Mouse (Mus musculus) CH12.LX (cell line): ENCODE measurements around the gene Foxd3.

Source experiments
- CTCF ChIP-seq, 2 experiments: IDR thresholded peaks in 1 of 2; conservative IDR thresholded peaks in 1 of 2; 2 replicates each; pipeline ENCODE4 v1.5.1; 2011 to 2012; ENCODE audit warnings: low read depth in 2 of 2, low read length in 2 of 2, improper control_type of control experiment in 1 of 2, inconsistent platforms in 1 of 2, mild to moderate bottlenecking in 1 of 2, moderate library complexity in 1 of 2
- E2F4 ChIP-seq: IDR thresholded peaks from 2 replicates; pipeline ENCODE4 v1.6.1; 2011; ENCODE audit warnings: low read depth, low read length, improper control_type of control experiment; ENCODE audit not compliant: insufficient replicate concordance
- EP300 ChIP-seq: IDR thresholded peaks from 2 replicates; pipeline ENCODE4 v1.6.1; 2011; ENCODE audit warnings: low read length, improper control_type of control experiment
- JUN ChIP-seq: IDR thresholded peaks from 2 replicates; pipeline ENCODE4 v1.6.1; 2011; ENCODE audit warnings: low read depth, mild to moderate bottlenecking, low read length, improper control_type of control experiment, moderate library complexity; ENCODE audit not compliant: insufficient read depth
- KAT2A ChIP-seq: IDR thresholded peaks from 2 replicates; pipeline ENCODE4 v1.6.1; 2012; ENCODE audit warnings: low read length, improper control_type of control experiment, inconsistent platforms; ENCODE audit not compliant: insufficient replicate concordance
- MAX ChIP-seq: IDR thresholded peaks from 2 replicates; pipeline ENCODE4 v1.6.1; 2011; ENCODE audit warnings: low read length, improper control_type of control experiment
- MEF2A ChIP-seq: IDR thresholded peaks from 2 replicates; pipeline ENCODE4 v1.6.1; 2014; ENCODE audit warnings: low read depth, mild to moderate bottlenecking, inconsistent platforms, low read length, improper control_type of control experiment, borderline replicate concordance
- POLR2A ChIP-seq: IDR thresholded peaks from 2 replicates; pipeline ENCODE4 v1.6.1; 2011; ENCODE audit warnings: low read depth, mild to moderate bottlenecking, improper control_type of control experiment, low read length
- RAD21 ChIP-seq: IDR thresholded peaks from 2 replicates; pipeline ENCODE4 v1.6.1; 2011; ENCODE audit warnings: low read depth, mild to moderate bottlenecking, low read length, improper control_type of control experiment, moderate library complexity
- TBP ChIP-seq: conservative IDR thresholded peaks from 2 replicates; pipeline ENCODE4 v1.6.1; 2011; ENCODE audit warnings: low read depth, low read length, improper control_type of control experiment
- USF1 ChIP-seq: IDR thresholded peaks from 2 replicates; pipeline ENCODE4 v1.6.1; 2014; ENCODE audit warnings: low read depth, mild to moderate bottlenecking, inconsistent platforms, low read length, improper control_type of control experiment
- ZC3H11A ChIP-seq: IDR thresholded peaks from 2 replicates; pipeline ENCODE4 v1.6.1; 2012; ENCODE audit warnings: low read depth, mild to moderate bottlenecking, inconsistent platforms, low read length, improper control_type of control experiment
- ZMIZ1 ChIP-seq: IDR thresholded peaks from 2 replicates; pipeline ENCODE4 v1.6.1; 2012; ENCODE audit warnings: low read depth, mild to moderate bottlenecking, inconsistent platforms, low read length, improper control_type of control experiment
- ZNF384 ChIP-seq: IDR thresholded peaks from 2 replicates; pipeline ENCODE4 v1.6.1; 2012; ENCODE audit warnings: low read depth, low read length, improper control_type of control experiment, inconsistent platforms

DNA sequence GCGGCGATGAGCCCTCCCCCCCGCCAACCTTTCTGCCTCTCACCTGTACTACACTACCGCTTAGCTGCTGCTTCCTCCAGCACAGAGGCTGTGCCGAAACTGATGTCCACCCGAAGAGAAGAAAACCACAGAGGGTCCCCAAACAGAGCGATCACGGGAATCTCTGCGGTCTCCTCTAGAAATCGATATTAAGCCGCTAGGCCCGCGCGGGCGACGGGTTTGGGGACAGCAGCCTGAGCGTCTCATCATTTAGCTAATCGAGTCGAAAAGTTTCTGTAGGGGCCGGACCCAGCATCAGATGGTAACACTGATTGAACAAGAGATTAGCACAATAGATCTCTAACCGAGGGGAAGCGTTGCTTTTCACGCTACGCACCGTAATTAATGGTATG lies 2.9 kb upstream of the Foxd3 start:
- no peak for TF ChIP-seq POLR2A
- no peak for TF ChIP-seq ZC3H11A
- TF ChIP-seq E2F4: no peak
- no peak for TF ChIP-seq JUN
- no peak for TF ChIP-seq KAT2A
- TF ChIP-seq ZMIZ1: no peak
- TF ChIP-seq CTCF (conservative IDR thresholded peaks at IDR 0.05 in 1 of 2, IDR thresholded peaks at IDR 0.05 in 1 of 2; ENCODE audit: low read depth in 2 of 2, low read length in 2 of 2): no peak
- no peak for TF ChIP-seq MEF2A
- no peak for TF ChIP-seq RAD21
- no peak for TF ChIP-seq ZNF384
- TF ChIP-seq TBP: no peak
- TF ChIP-seq EP300: no peak
- no peak for TF ChIP-seq MAX
- no peak for TF ChIP-seq USF1
